Mouse (Mus musculus) spleen, postnatal 4 days (tissue): ENCODE results near the gene Egfem1.

ENCODE experiments used
- DNase-seq, 2 experiments: peaks; one replicate each; pipeline ENCODE4 v3.0.0; 2022; ENCODE audit warnings: low spot score in 2 of 2

The Egfem1 gene

GRCm38 (mm10) chr3:29578055-29578860, 496.4 kb downstream of the Egfem1 start:
- DNase-seq = no peak

- DNase-seq = no peak
Observed at GRCm38 (mm10) chr3:29582749-29583148, 500.9 kb downstream of the Egfem1 start.

- no peak for DNase-seq
Observed at GRCm38 (mm10) chr3:29602140-29602539, 520.3 kb downstream of the Egfem1 start.

- DNase-seq = no peak
Observed at GRCm38 (mm10) chr3:29608713-29609112, 526.9 kb downstream of the Egfem1 start.

- DNase-seq = no peak
Observed at GRCm38 (mm10) chr3:29609174-29609573, 527.4 kb downstream of the Egfem1 start.

GRCm38 (mm10) chr3:29619586-29619985, 537.8 kb downstream of the Egfem1 start:
- DNase-seq = no peak

- DNase-seq = no peak
Observed at GRCm38 (mm10) chr3:29639819-29640218, 558.0 kb downstream of the Egfem1 start.

GRCm38 (mm10) chr3:29666796-29667195, 585.0 kb downstream of the Egfem1 start:
- DNase-seq = no peak

- no peak for DNase-seq
Observed at GRCm38 (mm10) chr3:29689367-29690285, 607.8 kb downstream of the Egfem1 start.

- no peak for DNase-seq
Observed at GRCm38 (mm10) chr3:29701126-29701525, 619.3 kb downstream of the Egfem1 start.

- no peak for DNase-seq
Observed at GRCm38 (mm10) chr3:29706816-29707215, 625.0 kb downstream of the Egfem1 start.

- DNase-seq = no peak
Observed at GRCm38 (mm10) chr3:29707467-29707866, 625.6 kb downstream of the Egfem1 start.

GRCm38 (mm10) chr3:29726376-29726967, 644.6 kb downstream of the Egfem1 start:
- DNase-seq = no peak

- DNase-seq = no peak
Observed at GRCm38 (mm10) chr3:29730062-29730760, 648.4 kb downstream of the Egfem1 start.

- DNase-seq = no peak
Observed at GRCm38 (mm10) chr3:29731509-29731908, 649.7 kb downstream of the Egfem1 start.

GRCm38 (mm10) chr3:29732626-29733025, 650.8 kb downstream of the Egfem1 start:
- no peak for DNase-seq

GRCm38 (mm10) chr3:29734251-29734650, 652.4 kb downstream of the Egfem1 start:
- DNase-seq = no peak

- DNase-seq = no peak
Observed at GRCm38 (mm10) chr3:29739292-29739691, 657.5 kb downstream of the Egfem1 start.
